Mouse (Mus musculus): Measurements from ENCODE around the gene Zfp462. TPM values are rescaled to one million over a fixed set of nuclear protein-coding genes. Genes with fewer than 3 reads are reported as not detected.
A peak's percentile ranks its signal among the peaks of the same experiment; 100 is the strongest.

Zfp462 gene
- total RNA-seq, 2 experiments from 2014 or later, result 21.0 to 25.6 TPM

GRCm38 (mm10) chr4:55049938-55050610 is 105.2 kb downstream of the Zfp462 start:
- no peak for DNase-seq

- DNase-seq, result no peak
Measured at GRCm38 (mm10) chr4:55051345-55051744, 106.5 kb downstream of the Zfp462 start.

GRCm38 (mm10) chr4:55052686-55053085 is 107.8 kb downstream of the Zfp462 start:
- DNase-seq, result no peak

DNA sequence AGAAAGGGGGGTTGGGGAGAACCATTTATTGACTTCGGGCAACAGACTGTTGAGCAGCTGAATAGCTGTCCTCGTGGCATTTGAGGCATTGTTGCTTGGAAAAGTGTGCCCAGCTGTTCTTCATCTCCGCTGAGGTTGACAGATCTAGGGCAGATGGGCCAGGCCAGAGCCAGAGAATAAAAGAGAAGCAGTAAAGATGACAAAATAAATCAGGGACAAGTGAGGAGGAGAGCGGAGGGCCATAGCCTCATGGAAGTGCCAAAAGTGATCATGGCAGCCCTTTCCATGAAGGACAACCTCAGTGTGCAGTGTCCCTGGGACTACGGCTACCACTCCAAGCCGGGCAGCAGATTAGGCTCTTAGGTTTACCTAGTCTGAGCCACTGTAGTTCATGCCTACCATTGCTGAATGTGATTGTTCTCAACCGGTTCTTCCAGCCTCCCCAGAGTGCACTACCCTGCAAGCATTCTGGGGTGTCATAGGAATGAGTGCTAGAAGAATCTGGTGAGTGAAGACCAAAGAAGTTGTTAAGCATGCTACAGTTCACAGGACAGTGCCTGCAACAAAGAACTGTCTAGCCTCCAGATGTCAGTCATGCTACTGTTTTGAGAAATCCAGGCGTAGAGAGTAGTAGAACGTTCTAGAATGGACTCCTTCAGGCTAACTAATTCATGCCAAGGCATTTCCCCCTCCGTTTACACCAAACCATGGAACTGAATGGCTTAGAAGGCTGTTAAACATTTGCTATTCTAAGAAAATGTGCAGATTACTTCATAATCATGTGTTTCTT is 113.0 kb downstream of the Zfp462 start:
- DNase-seq, result no peak

- DNase-seq, result no peak
Measured at GRCm38 (mm10) chr4:55058901-55059300, 114.1 kb downstream of the Zfp462 start.

DNA sequence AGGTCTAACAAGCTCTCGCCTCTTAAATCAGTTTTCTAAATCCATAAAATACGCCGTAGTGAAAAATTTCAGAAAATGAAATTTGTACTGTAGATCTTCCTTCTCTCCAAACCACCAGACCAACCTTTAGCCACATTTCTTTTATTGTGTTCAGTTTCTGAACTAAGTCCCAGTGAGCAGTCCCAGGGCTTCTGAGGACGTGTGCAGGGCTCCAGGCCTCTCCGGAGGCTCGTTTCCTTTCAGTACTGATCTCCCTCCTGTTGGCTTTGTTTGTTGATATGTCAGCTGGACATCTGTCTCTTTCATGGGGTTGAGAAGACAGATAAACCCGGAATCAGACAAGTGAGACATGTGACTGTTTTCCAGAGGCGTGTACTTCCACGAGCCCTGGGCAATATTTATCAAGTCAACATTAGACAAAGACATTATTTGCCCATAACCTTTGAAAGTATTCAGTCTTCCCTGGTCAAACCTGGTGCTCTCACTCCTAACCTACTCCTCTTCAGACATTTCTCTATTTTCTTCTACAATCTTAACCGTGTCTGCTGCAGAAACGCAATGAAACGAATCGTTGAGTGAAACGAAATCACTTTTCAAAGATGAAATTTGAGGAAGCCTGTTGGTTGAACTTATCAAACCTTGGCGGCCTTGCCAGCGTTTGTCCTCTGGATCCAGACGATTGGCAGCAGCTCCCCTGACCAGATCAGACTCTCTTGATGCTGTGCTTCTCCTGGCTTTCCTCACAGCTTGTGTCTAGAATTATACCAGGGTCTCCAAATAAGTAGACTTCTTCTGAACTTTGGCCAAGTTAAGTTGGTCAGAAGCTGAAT is 121.7 kb downstream of the Zfp462 start:
- DNase-seq, result no peak

- no peak for DNase-seq
Measured at GRCm38 (mm10) chr4:55071535-55071934, 126.7 kb downstream of the Zfp462 start.

DNA sequence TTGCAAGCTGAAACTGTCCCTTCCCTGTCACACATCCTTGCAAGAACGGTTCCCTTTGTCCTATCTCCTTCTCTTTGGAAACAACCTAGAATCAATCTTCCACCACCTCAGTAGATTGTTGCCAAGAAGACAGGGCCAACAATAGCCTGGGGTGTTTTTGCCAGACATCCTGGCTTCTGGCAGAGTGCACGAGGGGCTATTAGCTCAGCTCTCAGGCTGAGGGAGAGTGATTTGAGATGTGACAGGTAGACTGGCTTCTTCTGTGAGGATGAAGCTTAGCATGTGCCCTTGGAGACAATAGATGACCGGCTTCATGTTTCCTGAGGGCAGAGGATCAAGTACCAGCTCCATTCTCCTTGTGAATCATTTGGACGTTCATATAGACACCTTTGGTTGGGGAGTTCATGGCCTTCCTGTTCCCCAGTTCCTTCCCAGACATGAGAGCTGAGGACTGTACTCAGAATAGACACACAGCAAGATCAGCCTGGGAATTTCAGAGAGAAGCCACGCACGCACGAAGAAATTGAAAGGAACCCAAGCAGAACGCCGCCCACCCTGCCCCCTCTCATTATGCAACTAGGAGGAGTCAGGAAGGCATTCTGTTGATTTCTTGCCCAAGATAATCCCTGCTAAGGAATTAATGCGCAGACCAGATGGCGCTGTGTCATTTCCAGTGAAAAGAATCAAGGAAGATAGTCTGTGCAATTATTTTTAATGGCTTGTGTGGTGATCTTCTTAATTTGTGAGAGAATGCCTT is 132.5 kb downstream of the Zfp462 start:
- DNase-seq, result peak; percentile 33

DNA sequence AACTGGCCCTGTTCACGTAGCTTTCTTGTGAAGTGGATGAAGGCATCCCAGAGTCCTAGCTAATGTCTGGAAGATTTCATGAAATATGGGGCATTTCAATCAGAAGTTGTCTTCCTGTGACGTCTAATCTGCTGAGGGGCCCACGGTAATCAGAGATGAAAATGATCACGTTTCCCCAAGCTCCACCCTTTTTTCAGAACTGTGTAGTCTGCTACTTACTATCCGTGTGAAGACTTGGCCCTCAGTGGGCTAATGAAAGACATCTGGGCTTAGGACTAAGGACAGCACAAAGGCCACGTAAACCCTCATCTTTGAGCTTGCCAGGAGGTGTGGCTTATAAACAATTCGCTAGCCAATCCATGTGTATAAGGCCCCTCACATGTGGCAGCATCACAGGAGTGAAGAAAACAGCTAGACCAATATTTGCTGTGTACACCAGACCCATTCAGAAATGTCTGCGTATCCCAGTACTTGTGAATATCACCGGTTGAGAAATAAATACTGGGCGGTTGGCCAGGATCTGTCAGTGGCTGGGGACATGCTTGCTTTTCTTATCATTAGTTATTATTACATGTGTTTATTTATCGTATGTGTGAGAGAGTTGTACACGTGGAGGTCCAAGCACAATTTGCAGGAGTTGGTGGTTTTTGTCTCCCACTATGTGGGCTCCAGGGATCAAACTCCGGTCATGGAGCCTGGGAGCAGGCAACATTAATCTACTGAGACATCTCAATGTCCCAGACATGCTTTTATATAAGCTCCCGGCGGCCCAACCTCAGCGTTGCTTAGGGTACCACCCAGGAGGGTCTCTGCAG is 133.3 kb downstream of the Zfp462 start:
- DNase-seq, result peak; percentile 11

DNA sequence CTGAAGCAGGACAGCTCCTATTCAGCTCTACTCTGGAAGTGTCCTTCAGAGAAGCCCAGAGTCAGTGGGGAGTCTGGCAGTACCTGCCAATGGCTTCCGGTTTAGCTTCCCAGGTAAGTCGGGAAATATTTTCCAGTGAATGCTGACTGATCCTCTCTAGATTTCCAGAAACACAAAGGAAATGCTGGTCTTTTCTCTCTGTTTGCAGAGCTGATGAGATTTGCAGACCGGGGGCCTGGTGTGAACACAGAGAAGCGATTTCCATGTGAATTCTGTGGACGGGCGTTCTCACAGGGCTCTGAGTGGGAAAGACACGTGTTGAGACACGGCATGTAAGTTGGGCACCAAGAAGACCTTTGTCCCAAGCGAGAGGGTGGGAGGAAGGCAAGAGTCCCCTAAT is 134.2 kb downstream of the Zfp462 start:
- DNase-seq, result no peak

GRCm38 (mm10) chr4:55084080-55084688 is 139.3 kb downstream of the Zfp462 start:
- no peak for DNase-seq

GRCm38 (mm10) chr4:55088153-55088552 is 143.3 kb downstream of the Zfp462 start:
- DNase-seq, result no peak

DNA sequence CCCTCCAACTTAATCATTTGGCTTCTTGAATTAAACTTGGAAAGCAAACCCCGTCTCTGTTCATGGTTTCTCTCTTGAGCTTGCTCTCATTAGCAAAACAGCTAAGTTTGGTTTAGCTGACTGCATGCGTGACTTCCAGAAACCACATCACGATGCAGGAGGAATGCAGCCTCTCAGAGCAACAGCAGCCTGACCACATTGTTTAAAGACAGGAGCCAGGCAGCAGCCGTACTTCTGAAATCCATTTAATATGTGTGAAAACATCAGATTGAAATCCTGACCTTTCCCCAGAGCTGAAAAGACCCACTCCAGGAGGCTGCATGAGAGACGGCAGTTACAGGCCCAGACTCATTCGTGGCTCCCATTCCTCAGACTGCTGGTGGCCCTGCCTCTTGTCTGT is 144.1 kb downstream of the Zfp462 start:
- no peak for DNase-seq

- no peak for DNase-seq
Measured at GRCm38 (mm10) chr4:55097157-55097556, 152.3 kb downstream of the Zfp462 start.

DNA sequence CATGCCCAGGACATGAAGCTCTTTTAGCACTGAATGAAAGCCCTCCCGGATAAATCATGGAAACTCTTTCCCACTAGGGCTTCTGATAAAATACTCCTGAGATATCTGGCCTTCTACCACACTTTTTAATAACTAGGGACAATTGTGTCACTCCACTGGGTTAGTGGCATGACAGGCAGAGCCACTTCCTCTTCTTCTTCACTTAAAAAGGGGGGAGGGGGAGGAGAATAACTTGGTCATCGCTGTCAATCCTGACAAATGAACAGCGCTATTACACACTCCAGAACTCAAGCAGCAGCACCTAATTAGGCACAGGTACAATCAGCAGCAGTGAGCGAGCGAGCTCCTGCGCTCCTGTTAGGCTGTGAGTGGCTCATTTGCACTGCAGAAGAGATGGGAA is 153.5 kb downstream of the Zfp462 start:
- no peak for DNase-seq

- peak; percentile 14 for DNase-seq
Measured at GRCm38 (mm10) chr4:55100851-55101250, 156.0 kb downstream of the Zfp462 start.

DNA sequence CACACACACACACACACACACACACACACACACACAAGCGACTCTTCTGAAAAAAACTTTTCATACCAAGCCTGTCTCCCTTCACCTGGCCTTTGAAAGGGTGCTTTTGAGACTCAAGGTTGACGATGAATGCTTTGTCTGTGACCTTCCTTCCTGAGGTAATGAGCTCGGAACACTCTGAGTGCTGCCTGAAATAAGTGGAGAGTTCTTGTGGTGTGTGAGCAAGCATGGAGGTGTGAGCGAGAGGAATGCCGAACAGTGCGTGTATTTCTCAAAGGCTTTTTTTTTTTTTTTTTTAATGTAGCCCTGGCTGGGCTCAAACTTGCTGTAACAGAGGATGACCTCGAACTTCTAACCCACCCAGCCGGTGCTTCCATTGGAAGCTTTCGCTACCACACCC is 156.8 kb downstream of the Zfp462 start:
- DNase-seq, result no peak

GRCm38 (mm10) chr4:55102382-55102781 is 157.5 kb downstream of the Zfp462 start:
- no peak for DNase-seq

GRCm38 (mm10) chr4:55103575-55103974 is 158.7 kb downstream of the Zfp462 start:
- no peak for DNase-seq

GRCm38 (mm10) chr4:55117839-55118487 is 173.1 kb downstream of the Zfp462 start:
- no peak for DNase-seq
